Mouse (Mus musculus): ENCODE data around the gene Olfr1262.

The Olfr1262 gene

DNA sequence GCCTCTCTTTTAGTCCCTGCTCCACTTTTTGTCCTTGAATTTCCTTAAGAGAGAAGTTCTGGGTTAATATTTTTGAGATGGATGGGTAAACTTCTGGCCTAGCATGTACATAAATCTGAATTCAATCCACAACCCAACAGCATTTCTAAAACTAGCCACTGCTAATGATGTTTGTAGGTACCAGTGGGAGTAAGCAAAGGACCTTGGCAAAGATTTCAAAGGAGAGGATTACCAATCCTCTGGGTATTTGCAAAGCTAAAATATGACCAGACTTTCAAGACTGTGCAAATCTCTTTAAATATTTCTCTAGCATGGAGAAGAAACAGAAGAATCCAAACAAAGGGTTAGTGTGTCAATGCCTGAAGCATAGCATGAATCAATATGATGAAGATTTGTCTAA lies at the start of gene Olfr1262:
Olfr1262 (plus strand) TSS at position 301 of the 400 bp plus-strand sequence.
- no peak for DNase-seq (ENCODE audit: extremely low spot score, low read depth, low spot score)

DNA sequence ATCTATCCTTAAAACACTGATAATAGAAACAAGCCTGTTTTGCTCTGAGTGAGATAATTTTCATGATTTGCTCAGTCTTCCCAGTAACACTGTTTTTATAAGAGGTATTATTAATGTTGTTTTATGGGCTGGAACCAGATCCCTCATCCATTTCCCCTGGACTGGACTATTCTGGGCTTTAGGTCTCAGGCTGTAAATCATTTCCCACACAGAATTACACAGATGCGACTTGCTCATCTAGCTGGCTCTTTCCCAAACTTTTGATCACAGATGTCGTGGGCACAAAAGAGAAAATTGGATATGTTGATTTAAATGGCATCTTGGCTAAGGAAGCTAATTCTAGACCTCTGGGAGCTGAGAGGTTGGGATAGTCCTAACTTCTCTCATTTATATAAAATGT lies 25.8 kb upstream of the Olfr1262 start, which contains the start of gene Olfr1260:
Olfr1260 (plus strand) TSS at position 157 of the 400 bp plus-strand sequence.
- DNase-seq (ENCODE audit: extremely low spot score, low read depth, low spot score): no peak

GRCm38 (mm10) chr2:89977709-89978108 lies 22.2 kb upstream of the Olfr1262 start:
- no peak for DNase-seq (ENCODE audit: extremely low spot score, low read depth, low spot score)

- no peak for DNase-seq (ENCODE audit: extremely low spot score, low read depth, low spot score)
Measured at GRCm38 (mm10) chr2:89990921-89991320, 9.0 kb upstream of the Olfr1262 start, which contains the start of gene Olfr1261. Olfr1261 (plus strand) TSS chr2:89991221.

DNA sequence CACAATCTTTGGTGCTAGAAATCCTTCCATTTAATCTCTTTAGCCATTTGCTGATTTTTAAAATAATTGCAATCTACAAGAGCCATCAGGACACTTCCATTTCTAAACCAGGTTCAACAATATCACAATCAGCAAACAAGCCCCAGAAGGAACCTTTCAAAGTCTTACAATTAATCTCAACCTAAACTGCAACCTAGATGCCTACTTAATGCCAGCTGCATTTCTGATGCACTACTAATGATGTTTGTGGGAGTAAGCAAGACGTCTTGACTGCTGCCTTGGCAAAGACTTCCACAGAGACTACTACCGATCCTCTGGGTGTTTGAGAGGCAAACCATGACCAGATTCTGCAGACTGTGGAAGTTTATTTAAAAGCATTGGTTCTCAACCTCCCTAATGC lies 11.9 kb downstream of the Olfr1262 start, which contains the start of gene Olfr1263:
Olfr1263 (plus strand) TSS at position 301 of the 400 bp plus-strand sequence.
- DNase-seq (ENCODE audit: extremely low spot score, low read depth, low spot score): no peak

- DNase-seq (ENCODE audit: extremely low spot score, low read depth, low spot score): no peak
Measured at GRCm38 (mm10) chr2:90025477-90025876, 25.5 kb downstream of the Olfr1262 start, which contains the start of gene Olfr1264. Olfr1264 (minus strand) TSS chr2:90025577.

GRCm38 (mm10) chr2:90035037-90035436 lies 35.1 kb downstream of the Olfr1262 start, which contains the start of gene Olfr1265:
Olfr1265 (plus strand) TSS chr2:90035337.
- no peak for DNase-seq (ENCODE audit: extremely low spot score, low read depth, low spot score)

Data from hindlimb bud, embryonic 11.5 days (tissue).